Mouse (Mus musculus) heart, embryonic 15.5 days (tissue): Measurements from ENCODE around the gene Shbg. TPM values are rescaled to one million over a fixed set of nuclear protein-coding genes. Genes with fewer than 3 reads are reported as not detected.

Source experiments
- ATAC-seq: fragments of 200-750 bp; cut with Nextera tagmentation; replicated peaks from 2 replicates; pipeline ENCODE4 v1.8.0; 2017; ENCODE audit warnings: low read depth, moderate TSS enrichment; ENCODE audit not compliant: insufficient number of reproducible peaks, insufficient read depth, low FRiP score
- H3K27ac ChIP-seq: fragments of 300-500 bp; sonication (generic); 2 replicates; pipeline ENCODE4 v1.5.1; 2015; ENCODE audit warnings: mild to moderate bottlenecking, inconsistent platforms
- H3K27me3 ChIP-seq: fragments of 300-500 bp; sonication (generic); 2 replicates; pipeline ENCODE4 v1.6.1; 2015; ENCODE audit warnings: inconsistent platforms
- H3K36me3 ChIP-seq: fragments of 300-500 bp; sonication (generic); 2 replicates; pipeline ENCODE4 v1.6.1; 2015; ENCODE audit warnings: mild to moderate bottlenecking, inconsistent platforms
- H3K4me1 ChIP-seq: fragments of 300-500 bp; sonication (generic); replicated peaks from 2 replicates; pipeline ENCODE4 v1.6.1; 2015; ENCODE audit warnings: inconsistent platforms
- H3K4me2 ChIP-seq: fragments of 300-500 bp; sonication (generic); 2 replicates; pipeline ENCODE4 v1.6.1; 2015; ENCODE audit warnings: inconsistent platforms, mild to moderate bottlenecking, moderate library complexity
- H3K4me3 ChIP-seq: fragments of 300-500 bp; sonication (generic); 2 replicates; pipeline ENCODE4 v1.5.1; 2015; ENCODE audit warnings: mild to moderate bottlenecking, inconsistent platforms
- H3K9ac ChIP-seq: fragments of 300-500 bp; sonication (generic); 2 replicates; pipeline ENCODE4 v1.6.1; 2015; ENCODE audit warnings: mild to moderate bottlenecking, inconsistent platforms
- H3K9me3 ChIP-seq: fragments of 300-500 bp; sonication (generic); replicated peaks from 2 replicates; pipeline ENCODE4 v1.6.1; 2016; ENCODE audit warnings: inconsistent platforms
- WGBS: fragments of 180-500 bp; shearing (Covaris S2); methylation state at CpG from one replicate; pipeline ENCODE4 v1.1.7; 2015; ENCODE audit warnings: mixed read lengths; 5-methylcytosine and 5-hydroxymethylcytosine counted together
- microRNA counts: library from miRNA; unstranded; fragments of <30 nt; microRNA quantifications from one replicate; lab custom pipeline; 2016
- microRNA-seq: library from miRNA; unstranded; fragments of <30 nt; microRNA quantifications from one replicate; pipeline ENCODE4, GENCODE M21; 2016
- polyA plus RNA-seq: library from polyadenylated mRNA; unstranded; fragments of >200 nt; fragmentation: Nextera tagmentation; extraction: Ambion mirVana; gene quantifications from 2 replicates; pipeline ENCODE4 v1.2.1, GENCODE M21; 2015

The Shbg gene
- polyA plus RNA-seq, 1 experiment from 2014 or later, result not detected

DNA sequence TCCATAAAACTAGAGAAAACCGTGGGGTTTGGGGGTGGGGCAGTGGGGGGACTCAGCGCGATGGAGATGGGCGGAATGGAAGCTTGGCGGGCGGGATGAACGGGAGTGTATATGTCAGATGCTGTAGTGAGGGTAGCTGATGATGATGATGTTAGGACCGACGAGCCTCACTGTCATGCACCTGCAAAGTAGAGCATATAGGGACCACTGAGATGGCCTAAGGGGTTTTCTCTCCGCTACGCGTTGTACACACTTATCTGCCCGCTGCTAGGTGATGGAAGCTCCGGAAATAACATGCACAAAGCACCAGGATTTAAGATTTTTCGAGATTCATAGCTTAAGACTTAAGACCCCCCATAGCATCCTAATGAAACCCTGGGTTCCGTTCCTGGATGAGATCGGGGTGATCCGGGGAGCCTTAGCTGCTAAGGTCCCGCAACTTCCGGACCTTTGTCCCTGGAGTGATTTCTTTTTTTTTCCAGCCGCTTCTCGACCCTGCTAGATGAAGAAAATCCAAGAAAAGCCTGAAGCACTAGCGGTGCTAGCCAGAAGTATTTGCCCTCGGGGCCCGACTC lies 37.0 kb downstream of the Shbg start:
- Histone ChIP-seq H3K4me2 (peak overlapping the region; percentile 79), H3K4me1 (peaks cover 34% of the 10 kb centered on the region), H3K27me3 (no peaks in the 10 kb centered on the region), H3K36me3 (0 out of 2 replicates have a peak, but pooled peaks cover 2% of the 10 kb centered on the region), H3K9me3 (no peaks in the 10 kb centered on the region), H3K4me3 (peak overlapping the region; percentile 81), H3K9ac (peak overlapping the region; percentile 81), H3K27ac (peak overlapping the region; percentile 91)
- ATAC-seq, result peak; percentile 5; the same call in 1 of the 2 replicates
- under 1% methylated on average over 25 of the region's 25 CpGs for WGBS

DNA sequence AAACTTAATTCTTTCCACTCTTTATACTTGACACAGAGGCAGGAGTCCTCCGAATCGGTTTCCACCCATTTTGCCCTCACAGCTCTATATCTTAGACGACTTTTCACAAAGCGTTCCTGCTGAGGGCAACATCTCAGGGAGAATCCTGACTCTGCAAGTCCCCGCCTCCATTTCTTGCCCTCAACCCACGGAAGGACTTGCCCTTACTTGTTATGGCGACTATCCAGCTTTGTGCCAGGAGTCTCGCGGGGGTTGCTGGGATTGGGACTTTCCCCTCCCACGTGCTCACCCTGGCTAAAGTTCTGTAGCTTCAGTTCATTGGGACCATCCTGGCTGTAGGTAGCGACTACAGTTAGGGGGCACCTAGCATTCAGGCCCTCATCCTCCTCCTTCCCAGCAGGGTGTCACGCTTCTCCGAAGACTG lies 37.6 kb downstream of the Shbg start, which contains the start of the genes Wrap53 and Trp53:
Gene Wrap53, minus strand, starts transcription at position 165 of the 424 bp plus-strand sequence.
Gene Trp53, plus strand, starts transcription at position 269 of the 424 bp plus-strand sequence.
- Histone ChIP-seq H3K4me3 (peak within 1 kb of the TSS; percentile 81), H3K4me1 (peaks cover 35% of the 10 kb centered on the region)

DNA sequence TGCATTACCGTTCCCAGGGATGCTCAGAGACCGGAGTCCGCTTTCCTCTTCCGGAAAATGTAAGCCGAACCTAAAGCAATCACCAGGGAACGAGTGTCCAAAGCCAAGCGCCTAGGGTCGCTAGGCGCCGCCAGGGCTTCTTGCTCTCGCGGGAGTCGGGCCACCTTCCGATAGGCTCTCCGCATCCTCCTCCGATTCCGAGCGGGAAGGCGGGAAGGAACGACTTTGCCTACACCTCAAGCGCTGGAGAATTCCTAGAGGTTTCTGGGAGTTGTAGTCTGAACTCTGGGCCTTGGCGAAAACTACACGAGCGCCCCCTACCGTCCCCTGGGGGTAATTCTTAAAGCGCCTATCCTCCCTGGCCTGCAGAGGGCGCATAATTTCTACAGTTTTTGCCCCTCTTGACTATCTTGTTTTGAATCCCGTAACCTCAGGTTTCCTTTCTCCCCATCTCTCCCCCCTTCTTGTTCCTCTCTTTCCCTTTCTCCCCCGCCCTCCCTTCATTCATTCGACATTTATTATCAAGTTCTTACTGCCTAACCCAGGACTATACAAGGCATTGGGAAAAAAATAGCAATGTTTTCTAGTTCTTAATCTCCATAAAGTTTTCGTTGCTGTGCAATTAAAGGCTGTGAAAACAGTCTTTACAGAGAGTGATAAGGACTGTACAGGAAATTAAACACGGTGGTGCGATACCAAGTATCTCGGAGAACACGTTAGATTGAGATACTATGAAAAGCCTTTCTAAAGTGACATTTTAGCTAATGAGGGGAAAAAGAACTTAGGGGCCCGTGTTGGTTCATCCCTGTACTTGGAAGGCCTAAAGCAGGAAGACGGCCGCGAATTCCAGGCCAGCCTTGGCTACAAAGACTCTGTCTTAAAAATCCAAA lies 38.3 kb downstream of the Shbg start:
- Histone ChIP-seq H3K27me3 (no peaks in the 10 kb centered on the region), H3K4me2 (peak overlapping the region; percentile 79), H3K9me3 (no peaks in the 10 kb centered on the region), H3K4me3 (peak overlapping the region; percentile 81), H3K36me3 (0 out of 2 replicates have a peak, but pooled peaks cover 2% of the 10 kb centered on the region), H3K4me1 (peaks cover 36% of the 10 kb centered on the region), H3K27ac (peak overlapping the region; percentile 91), H3K9ac (peak overlapping the region; percentile 81)
- 1% methylated on average over 39 of the region's 39 CpGs for WGBS
- peak; percentile 90 for ATAC-seq

More for the DNA sequence above, 37.6 kb downstream of the Shbg start, which contains the start of the genes Wrap53 and Trp53:
- peak; percentile 63 for ATAC-seq
- WGBS, result 0% methylated on average over 13 of the region's 13 CpGs
- no peaks in the 10 kb centered on the region for H3K27me3 ChIP-seq
- peak within 1 kb of the TSS; percentile 81 for H3K9ac ChIP-seq
- 0 out of 2 replicates have a peak, but pooled peaks cover 2% of the 10 kb centered on the region for H3K36me3 ChIP-seq
- H3K9me3 ChIP-seq, result no peaks in the 10 kb centered on the region
- H3K4me2 ChIP-seq, result peak within 1 kb of the TSS; percentile 79
- peak within 1 kb of the TSS; percentile 91 for H3K27ac ChIP-seq

DNA sequence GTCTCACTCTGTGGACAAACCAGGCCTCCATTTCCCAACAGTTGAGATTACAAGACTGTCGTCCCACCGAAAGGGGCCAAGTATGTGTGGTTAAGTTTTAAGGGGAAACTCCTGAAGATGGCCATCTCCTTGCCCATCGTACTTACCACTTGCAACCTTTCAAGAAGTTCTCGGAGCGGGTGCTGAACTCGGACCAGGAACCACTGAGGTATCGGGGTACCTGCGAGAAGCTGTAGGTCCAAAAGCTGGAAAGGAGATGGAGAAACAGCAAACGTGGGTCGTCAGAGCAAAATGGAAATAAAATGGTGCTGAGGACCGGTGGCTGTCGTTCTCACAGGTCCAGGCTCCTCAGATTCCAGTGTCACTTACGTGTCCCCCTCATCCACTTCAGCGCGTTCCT lies 39.4 kb downstream of the Shbg start:
- Histone ChIP-seq H3K27ac (no peak overlapping the region), H3K27me3 (no peaks in the 10 kb centered on the region), H3K9me3 (no peaks in the 10 kb centered on the region), H3K9ac (peak overlapping the region; percentile 72), H3K4me2 (peak overlapping the region; percentile 78), H3K36me3 (0 out of 2 replicates have a peak, but pooled peaks cover 5% of the 10 kb centered on the region), H3K4me3 (peak overlapping the region; percentile 81), H3K4me1 (peaks cover 36% of the 10 kb centered on the region)
- ATAC-seq, result no peak
- WGBS, result 8% methylated on average over 15 of the region's 15 CpGs

DNA sequence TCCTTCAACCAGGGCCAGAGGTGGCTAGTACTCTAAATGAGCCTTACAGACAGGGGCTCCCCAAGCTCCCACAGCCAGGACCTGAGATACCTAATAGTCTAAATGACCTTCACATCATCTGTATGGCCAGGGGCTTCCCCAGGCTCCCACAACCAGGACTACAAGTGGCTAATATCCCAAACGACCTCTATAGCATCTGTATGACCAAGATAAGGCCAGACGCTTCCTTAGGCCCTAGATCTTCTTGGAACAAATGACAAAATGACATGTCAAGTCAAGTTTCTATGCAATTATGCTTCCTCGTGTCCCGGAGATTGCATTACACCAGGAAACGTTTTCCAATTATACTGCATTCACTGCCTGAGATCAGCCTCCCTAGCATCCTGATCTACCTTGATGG lies 41.4 kb downstream of the Shbg start:
- no peak overlapping the region for H3K9ac ChIP-seq
- ATAC-seq, result no peak

DNA sequence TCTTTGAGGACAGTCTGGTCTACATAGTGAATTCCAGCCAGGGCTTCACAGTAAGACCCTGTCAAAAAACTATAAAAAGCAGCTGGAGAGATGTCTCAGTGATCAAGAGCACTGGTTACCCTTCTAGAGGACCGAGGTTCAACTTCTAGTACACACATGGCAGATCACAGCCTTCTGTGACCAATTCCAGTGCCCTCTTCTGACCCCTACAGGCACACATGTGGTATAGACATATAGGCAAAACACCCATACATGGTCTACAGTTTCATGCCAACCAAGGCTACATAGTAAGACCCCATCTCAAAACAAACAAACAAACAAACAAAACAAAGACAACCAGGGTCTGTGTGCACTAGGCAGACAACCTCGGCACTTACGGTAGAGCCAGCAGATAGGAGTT lies 42.5 kb downstream of the Shbg start:
- no peak for ATAC-seq
- no peak overlapping the region for H3K4me2 ChIP-seq
- no peak overlapping the region for H3K4me3 ChIP-seq
- H3K36me3 ChIP-seq, result peaks cover 20% of the 10 kb centered on the region
- H3K27me3 ChIP-seq, result no peaks in the 10 kb centered on the region
- H3K27ac ChIP-seq, result no peak overlapping the region
- H3K9me3 ChIP-seq, result no peaks in the 10 kb centered on the region
- no peak overlapping the region for H3K9ac ChIP-seq
- peaks cover 23% of the 10 kb centered on the region for H3K4me1 ChIP-seq
- 54% methylated on average over 3 of the region's 3 CpGs for WGBS

More for the DNA sequence above, 41.4 kb downstream of the Shbg start:
- H3K9me3 ChIP-seq, result no peaks in the 10 kb centered on the region
- peaks cover 23% of the 10 kb centered on the region for H3K4me1 ChIP-seq
- no peak overlapping the region for H3K27ac ChIP-seq
- no peak overlapping the region for H3K4me2 ChIP-seq
- peaks cover 11% of the 10 kb centered on the region; the same call in 1 of the 2 replicates for H3K36me3 ChIP-seq
- H3K4me3 ChIP-seq, result no peak overlapping the region
- 54% methylated on average over 5 of the region's 5 CpGs for WGBS
- H3K27me3 ChIP-seq, result no peaks in the 10 kb centered on the region

DNA sequence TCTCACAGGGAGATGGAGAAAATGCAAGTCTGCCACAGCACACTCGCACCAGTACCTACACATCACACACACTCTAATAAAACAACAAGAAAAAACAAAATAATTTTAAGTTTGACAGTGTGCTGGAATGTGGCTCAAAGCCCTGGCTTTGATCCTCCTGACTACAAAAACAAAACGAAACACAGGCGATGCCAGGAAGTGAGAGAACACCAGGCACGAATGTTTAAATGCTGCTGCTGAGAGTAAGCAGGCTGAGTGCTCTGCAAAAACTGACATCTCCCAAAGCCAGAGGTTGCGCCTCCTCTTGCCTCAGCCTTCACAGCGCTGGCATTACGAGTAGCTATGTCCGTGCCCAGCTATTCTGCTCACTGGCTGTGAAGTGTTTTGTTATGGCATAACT lies 52.6 kb downstream of the Shbg start:
- no peak for ATAC-seq
- H3K36me3 ChIP-seq, result peaks cover 12% of the 10 kb centered on the region

More for the DNA sequence above, 52.6 kb downstream of the Shbg start:
- H3K4me2 ChIP-seq, result no peak overlapping the region
- no peak overlapping the region for H3K27ac ChIP-seq
- no peaks in the 10 kb centered on the region for H3K27me3 ChIP-seq
- WGBS, result 76% methylated on average over 8 of the region's 8 CpGs
- no peak overlapping the region for H3K4me3 ChIP-seq
- peaks cover 22% of the 10 kb centered on the region for H3K4me1 ChIP-seq
- no peaks in the 10 kb centered on the region for H3K9me3 ChIP-seq
- no peak overlapping the region for H3K9ac ChIP-seq

MicroRNAs within 50 kb of the gene (microRNA counts, 519-probe panel; counts per million panel counts)
- not detected for microRNA mmu-miR-1934 (lab: Ali Mortazavi, UCI)
- microRNA mmu-miR-467f (lab: Ali Mortazavi, UCI), result 2,381 counts per million, percentile 45 among the panel's probes with 10 or more counts

Small RNA genes lying within 50 kb of the gene (microRNA-seq; reads per million reads assigned to microRNA genes)
- 5.3 reads per million, percentile 19 among the genes with 10 or more reads in this experiment for gene Mir1934
- gene Mir467f, result not detected

Other genes starting within 250 kb of the Shbg start
- 14.2 and 22.9 TPM in 2 replicates for gene Chd3, start 248.5 kb downstream of the Shbg start, polyA plus RNA-seq
- gene Naa38, start 222.4 kb downstream of the Shbg start, polyA plus RNA-seq, result 129 and 132 TPM in 2 replicates
- 20.6 and 24.0 TPM in 2 replicates for gene Cyb5d1, start 222.3 kb downstream of the Shbg start, polyA plus RNA-seq
- gene Tmem88, start 219.7 kb downstream of the Shbg start, polyA plus RNA-seq, result 37.3 and 40.6 TPM in 2 replicates
- gene Kdm6b, start 204.2 kb downstream of the Shbg start, polyA plus RNA-seq, result 18.6 and 19.5 TPM in 2 replicates
- 0.21 and 0.42 TPM in 2 replicates for gene Dnah2, start 68.8 kb downstream of the Shbg start, polyA plus RNA-seq
- 53.8 and 59.7 TPM in 2 replicates for gene Efnb3, start 57.7 kb downstream of the Shbg start, polyA plus RNA-seq
- gene Wrap53, start 37.6 kb downstream of the Shbg start, polyA plus RNA-seq, result 13.3 and 17.0 TPM in 2 replicates
- gene Trp53, start 37.5 kb downstream of the Shbg start, polyA plus RNA-seq, result 59.4 and 88.1 TPM in 2 replicates
- gene Atp1b2, start 12.0 kb downstream of the Shbg start, polyA plus RNA-seq, result 24.2 and 24.5 TPM in 2 replicates
- gene Sat2, start 4.1 kb upstream of the Shbg start, polyA plus RNA-seq, result 14.3 and 16.7 TPM in 2 replicates
- gene Fxr2, start 15.1 kb upstream of the Shbg start, polyA plus RNA-seq, result 22.9 and 28.5 TPM in 2 replicates
- gene Sox15, start 37.4 kb upstream of the Shbg start, polyA plus RNA-seq, result 0.22 TPM in 1 of 2 replicates, not detected in the other
- gene Mpdu1, start 44.7 kb upstream of the Shbg start, polyA plus RNA-seq, result 38.8 and 48.1 TPM in 2 replicates
- 8.7 and 18.6 TPM in 2 replicates for gene Cd68, start 48.2 kb upstream of the Shbg start, polyA plus RNA-seq
- gene Eif4a1, start 54.5 kb upstream of the Shbg start, polyA plus RNA-seq, result 310 and 340 TPM in 2 replicates
- gene Senp3, start 64.2 kb upstream of the Shbg start, polyA plus RNA-seq, result 47.1 and 54.8 TPM in 2 replicates
- gene Tnfsf13, start 67.9 kb upstream of the Shbg start, polyA plus RNA-seq, result 0.54 and 0.99 TPM in 2 replicates
- gene Tnfsf12, start 77.9 kb upstream of the Shbg start, polyA plus RNA-seq, result 7.3 and 8.9 TPM in 2 replicates
- gene Tnfsfm13, start 78.2 kb upstream of the Shbg start, polyA plus RNA-seq, result 2.9 and 4.2 TPM in 2 replicates
- gene Polr2a, start 140.7 kb upstream of the Shbg start, polyA plus RNA-seq, result 10.9 and 18.3 TPM in 2 replicates
- 0.16 and 0.48 TPM in 2 replicates for gene Slc35g3, start 144.1 kb upstream of the Shbg start, polyA plus RNA-seq
- 3.1 and 3.8 TPM in 2 replicates for gene Zbtb4, start 148.0 kb upstream of the Shbg start, polyA plus RNA-seq
- 5.4 and 7.5 TPM in 2 replicates for gene Chrnb1, start 178.0 kb upstream of the Shbg start, polyA plus RNA-seq
- 1.8 and 2.9 TPM in 2 replicates for gene Fgf11, start 184.0 kb upstream of the Shbg start, polyA plus RNA-seq
- 1.1 and 2.6 TPM in 2 replicates for gene Tmem102, start 187.7 kb upstream of the Shbg start, polyA plus RNA-seq
- not detected in 2 replicates for gene Gm39566, start 197.4 kb upstream of the Shbg start, polyA plus RNA-seq
- gene Spem2, start 200.6 kb upstream of the Shbg start, polyA plus RNA-seq, result not detected in 2 replicates
- not detected in 2 replicates for gene Spem1, start 204.3 kb upstream of the Shbg start, polyA plus RNA-seq
- gene Nlgn2, start 219.9 kb upstream of the Shbg start, polyA plus RNA-seq, result 1.6 and 2.2 TPM in 2 replicates
- gene Tmem256, start 220.6 kb upstream of the Shbg start, polyA plus RNA-seq, result 291 and 359 TPM in 2 replicates
- 68.5 and 81.4 TPM in 2 replicates for gene Plscr3, start 228.5 kb upstream of the Shbg start, polyA plus RNA-seq
- gene Tnk1, start 240.8 kb upstream of the Shbg start, polyA plus RNA-seq, result 0.31 and 0.80 TPM in 2 replicates